Mouse (Mus musculus): ENCODE results near the gene Spock1.
"Not testable (repeated sequence)": the region's sequence is repeated elsewhere in the genome, so short reads cannot be mapped to it uniquely, and the experiment has no call there.

Gene Spock1

DNA sequence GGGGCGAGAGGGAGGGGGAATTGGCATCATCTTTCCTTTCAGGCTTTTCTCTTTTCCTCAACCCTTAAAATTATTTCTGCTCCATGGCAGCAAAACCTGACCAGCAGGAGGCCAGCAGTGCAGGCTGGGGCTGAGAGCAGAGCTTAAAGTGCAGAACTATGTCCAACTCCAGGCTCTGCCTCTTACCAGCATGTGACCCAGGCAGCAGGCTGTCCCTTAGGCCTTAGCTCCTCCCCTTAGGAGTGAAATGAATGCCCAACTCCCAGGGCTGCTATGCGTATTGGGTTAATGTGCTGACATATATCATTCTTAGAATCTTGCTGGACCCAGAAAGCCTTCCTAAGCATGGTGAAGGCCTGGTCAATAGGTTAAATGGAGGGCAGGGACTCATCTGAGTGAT is 434.1 kb downstream of the Spock1 start:
- DNase-seq, result no peak

DNA sequence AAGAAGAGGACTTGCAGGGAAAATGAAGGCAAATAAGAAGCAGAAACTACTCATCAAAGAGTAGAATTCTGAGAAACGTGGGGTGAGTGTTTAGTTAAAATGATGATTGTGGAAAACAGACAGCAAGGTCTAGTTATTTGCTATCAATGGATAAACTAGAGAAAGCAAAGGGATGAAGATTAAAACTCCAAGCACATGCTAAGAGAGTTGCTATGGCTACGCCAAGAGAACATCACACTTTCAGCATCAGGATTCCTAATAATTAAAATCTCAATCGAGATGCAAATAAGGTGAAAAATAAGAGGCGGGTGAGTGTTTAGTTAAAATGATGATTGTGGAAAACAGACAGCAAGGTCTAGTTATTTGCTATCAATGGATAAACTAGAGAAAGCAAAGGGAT is 437.2 kb downstream of the Spock1 start:
- DNase-seq, result not testable (repeated sequence)

DNA sequence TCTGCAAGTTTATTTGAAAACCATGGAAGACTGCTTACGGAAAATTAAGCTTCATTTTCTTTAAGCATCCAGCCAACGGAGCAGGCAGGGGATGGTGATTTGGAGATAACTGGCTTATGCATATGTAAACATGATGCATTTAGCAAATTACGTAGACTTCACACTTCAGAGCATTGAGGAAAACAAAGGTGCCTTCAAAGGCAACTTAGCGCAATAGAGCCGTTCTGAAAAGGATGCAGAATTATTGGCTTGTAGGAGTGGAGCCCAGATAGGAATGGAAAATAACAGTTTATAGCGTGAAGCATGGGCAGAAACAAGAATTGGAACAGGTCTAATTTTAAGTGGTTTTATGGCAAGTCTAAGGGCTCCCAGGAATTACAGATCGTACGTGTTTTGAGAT is 448.2 kb downstream of the Spock1 start:
- DNase-seq, result no peak

DNA sequence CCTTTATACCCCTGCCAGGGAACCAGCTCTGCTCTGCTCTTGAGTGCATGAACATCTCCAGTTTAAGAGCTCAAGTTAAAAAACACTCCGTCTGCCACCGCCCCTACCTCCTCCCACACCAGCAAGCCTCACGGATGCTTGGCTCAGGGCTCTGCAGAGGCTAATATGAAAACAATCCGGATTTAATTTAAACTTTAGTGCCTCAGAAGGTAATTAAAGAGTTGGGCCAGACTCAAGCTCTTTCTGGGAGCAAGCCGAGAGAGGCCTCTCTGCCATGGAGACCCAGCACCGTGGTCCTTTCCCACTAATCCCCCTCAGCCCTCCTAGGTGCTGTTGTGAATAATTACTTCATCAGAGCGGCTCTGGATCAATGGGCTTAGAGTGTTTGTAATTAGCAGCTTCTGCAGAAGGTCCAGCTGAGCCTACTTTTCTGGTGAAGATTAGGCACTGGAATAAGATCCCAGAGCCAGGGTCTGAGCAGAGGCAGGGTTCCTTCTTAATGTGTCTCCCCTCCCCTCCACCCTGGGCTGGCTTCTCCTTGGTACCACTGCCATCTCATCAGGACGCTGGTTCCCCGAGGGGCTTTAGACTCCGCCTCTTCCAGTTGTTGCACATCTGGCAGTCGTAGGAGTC is 457.8 kb downstream of the Spock1 start:
- no peak for DNase-seq

DNA sequence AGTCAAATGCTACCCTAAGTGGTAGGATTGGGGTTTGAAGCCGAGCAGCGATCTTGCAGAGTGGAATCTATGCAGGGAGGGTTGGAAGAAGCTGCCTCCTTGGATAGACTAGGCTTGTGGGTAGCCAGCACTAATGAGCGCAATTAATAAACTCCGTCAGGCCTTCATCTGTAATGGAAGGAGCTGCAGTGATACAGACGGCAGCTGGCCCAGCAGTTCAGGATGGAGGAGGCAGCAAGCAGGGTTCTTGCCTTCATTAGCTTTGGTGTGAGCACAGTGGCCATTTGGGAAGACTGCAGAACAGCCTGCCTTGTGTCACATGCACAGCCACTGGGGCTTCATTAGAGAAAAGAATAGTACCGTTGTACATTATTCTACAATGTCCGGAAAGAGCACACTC is 459.2 kb downstream of the Spock1 start:
- DNase-seq, result no peak

DNA sequence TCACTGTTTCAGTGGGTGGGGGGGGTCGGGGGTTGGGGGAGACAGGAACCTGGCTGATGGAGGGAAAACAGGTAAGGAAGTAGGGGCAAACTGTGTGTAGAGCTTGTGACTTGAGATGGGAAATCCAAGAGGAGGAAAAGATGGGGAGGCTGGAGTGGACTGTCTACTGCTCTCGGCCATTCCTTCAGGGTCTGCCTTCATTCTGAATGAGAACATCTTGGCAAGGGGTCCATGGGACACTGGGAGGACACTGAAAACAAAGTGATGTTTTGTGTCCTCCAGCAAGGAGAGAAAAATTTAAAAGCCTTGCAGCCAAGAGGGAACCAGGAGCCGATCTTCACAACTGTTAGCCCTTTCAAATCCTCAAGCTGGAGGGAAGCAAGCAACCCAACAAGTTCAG is 463.2 kb downstream of the Spock1 start:
- no peak for DNase-seq

DNA sequence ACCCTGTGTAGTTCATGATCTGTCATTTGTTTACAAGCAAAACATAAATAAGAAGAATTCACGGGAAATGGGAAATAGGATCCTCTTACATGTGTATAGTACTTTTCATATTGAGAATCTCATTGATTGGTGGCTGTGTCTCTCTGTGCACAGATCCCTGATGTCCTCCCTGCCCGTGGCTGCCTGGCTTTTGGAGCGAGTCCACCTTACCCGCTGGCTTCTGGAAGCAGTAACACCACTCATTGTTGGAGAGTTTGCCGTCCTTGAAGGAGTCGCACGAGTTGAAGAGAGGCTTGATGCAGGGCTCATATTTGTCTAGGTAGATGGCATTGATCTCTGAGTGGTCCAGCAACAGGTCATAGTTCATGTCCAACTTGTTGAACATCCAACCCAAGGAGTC is 468.0 kb downstream of the Spock1 start:
- DNase-seq, result no peak

DNA sequence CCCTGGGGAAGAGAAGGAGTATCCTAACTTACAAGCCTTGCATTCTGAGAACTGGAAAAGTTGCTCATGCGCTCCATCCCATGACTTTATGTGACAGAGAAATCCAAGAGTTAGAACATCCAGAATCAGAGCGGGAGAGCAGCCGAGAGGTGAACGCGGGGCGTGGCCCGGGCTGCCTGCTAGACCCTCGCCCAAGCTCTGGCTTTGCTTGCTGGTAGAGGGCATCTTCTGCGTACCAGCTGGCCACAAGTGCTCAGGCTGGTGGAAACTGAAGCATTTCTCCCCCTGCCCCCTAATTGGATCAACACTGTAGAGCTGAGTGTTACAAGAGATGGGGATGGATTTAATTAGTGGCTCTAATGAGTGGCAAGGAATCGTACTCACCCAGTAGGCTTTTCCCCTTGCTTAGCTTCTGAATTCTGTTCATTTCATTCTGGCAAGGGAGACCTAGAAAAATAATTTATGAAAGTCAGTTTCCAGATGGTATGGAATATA is 472.4 kb downstream of the Spock1 start:
- DNase-seq, result no peak

DNA sequence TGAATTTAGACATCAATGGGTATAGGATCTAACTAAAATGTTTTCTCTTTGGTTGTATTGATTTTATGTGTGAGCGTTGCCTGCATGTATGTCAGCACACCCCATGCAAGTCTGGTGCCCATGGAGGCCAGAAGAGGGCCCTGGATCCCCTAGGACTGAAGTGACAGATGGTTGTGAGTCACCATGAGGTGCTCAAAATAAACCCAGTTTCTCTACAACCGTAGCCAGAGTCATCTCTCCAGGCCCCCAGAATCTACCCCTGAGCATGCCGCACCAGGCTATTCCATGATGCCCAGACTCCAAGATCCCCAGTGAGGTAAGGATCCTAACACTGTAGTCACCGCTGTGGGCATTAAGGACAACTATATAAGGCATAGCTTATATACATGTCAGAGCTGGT is 474.3 kb downstream of the Spock1 start:
- DNase-seq, result no peak

DNA sequence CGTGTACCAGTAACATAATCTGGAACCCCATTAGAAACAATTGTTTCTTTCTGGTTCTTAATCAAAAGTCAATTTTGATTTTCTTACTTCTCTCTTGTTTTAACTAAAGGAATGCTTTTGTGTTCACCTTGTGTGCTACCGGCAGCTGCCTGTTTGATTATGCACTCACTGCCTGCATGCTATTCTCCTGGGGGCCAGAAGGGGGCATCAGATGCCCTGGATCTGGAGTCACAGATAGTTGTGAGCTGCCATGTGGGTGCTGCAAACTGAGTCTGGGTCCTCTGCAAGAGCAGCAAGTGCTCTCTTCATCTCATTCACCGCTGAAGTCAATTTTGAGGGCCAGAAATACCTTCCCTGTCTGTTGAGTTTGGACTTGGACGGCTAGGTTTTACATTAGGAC is 476.3 kb downstream of the Spock1 start:
- DNase-seq, result no peak

DNA sequence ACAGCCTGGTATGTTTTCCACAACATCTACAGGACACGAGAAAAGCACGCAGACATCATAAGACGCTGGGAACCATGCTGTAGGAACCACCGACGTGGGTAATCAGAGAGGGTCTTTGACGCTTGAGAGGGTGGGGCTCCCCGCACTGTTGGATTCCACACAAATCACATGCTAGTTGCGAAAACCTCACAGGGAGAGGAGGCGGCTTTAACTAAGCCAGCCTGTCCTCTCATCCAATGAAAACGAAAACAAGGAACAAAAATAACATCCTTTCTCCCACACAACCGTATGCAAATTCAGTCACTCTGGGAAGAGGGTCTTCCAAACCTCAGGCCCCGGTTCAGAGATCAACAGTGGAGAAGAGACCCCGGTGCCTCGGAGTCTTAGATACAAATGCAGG is 479.3 kb downstream of the Spock1 start:
- DNase-seq, result no peak

DNA sequence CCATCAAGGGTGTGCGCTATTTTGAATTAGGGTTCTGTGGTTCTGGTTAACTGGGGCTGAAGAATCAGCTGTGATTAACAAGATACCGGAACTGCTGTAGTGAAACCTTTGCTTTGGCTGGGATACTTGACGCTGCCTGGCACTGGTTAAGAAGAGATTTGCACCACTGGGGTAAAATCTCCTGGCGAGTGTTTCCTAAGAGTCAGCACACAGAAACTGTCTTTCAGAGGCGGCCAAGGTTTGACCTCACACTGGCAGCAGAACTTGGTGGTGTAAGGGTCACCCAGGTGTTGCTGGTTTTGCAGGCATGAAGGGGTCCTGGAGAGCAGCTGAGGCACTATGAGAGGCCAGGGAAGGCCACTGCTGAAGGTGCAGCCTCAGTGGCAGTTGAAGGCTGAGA is 489.4 kb downstream of the Spock1 start:
- DNase-seq, result no peak

DNA sequence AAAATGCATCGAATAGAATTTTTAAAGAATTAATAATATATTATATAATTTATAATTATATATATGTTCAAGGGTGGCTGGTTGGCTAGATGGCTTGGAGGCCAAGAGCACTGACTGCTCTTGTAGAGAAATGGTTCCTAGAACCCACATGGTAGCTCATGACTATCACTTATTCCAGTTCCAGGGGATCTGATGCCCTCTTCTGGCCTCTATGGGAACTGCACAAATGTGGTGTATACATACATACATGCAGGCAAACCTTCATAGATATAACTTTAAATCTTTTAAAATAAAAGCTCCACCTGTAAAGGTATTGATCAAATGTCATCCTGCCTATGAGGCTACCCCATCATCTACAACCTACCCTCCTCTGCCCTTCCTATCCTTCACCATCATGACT is 493.4 kb downstream of the Spock1 start:
- no peak for DNase-seq

DNA sequence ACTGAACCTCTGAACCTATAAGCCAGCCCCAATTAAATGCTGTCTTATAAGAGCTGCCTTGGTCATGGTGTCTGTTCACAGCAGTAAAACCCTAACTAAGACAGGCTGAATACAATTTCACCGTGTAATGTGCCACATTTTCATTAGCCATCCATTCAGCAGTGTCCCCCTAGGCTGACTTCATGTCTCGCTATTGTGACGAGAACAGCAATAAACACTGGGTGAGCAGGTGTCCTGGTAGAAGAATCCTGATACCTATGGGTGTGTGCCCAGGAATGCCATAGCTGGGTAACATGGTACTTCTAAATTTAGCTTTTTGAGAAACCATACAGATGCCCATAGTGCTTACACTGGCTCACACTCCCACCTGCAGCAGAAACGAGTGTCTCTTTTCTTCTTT is 500.5 kb downstream of the Spock1 start:
- no peak for DNase-seq

DNA sequence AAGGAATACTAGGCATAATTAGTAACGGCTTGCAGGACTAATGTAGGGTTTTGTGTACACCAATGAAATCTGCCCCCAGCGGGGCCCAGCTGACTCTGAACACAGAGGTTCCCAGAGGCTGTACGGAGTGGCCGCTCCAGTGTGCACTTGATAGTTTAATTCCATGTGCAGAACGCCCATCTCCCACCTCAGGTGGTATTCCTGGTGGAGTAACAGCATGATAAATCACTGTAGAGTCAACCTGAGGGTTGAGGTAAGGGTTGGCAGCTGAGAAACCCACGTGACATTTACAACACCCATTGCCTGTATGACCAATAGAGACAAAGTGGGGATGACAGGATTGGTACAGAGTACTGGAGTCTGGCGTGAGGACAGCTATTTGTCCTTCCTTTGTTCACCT is 505.7 kb downstream of the Spock1 start:
- DNase-seq, result no peak

DNA sequence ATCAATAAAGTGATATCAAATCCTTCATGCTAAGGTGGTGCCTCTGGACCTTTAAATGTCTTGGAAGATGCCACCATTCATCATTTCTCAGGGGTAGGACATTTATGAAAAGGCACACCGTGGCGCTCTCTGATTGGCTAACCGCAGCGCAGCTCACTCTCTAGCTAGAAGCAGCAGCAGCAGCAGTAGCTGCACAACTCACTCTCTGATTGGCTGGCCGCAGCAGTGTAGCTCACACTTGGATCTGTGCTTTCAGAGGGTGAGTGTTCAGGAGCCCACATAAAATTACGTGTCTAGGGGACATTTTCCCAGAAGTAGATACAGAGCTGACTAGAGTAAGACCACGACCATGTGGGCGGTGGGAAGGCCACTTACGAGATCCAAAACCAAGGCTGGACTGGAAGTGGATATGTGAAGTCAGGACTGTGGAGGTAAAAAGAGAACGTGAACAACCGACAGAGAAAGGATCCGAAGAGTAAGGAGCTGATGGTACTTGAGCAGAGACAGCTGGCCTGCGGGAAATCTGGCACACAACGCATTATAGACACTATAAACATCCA is 535.9 kb downstream of the Spock1 start:
- no peak for DNase-seq
